Mouse (Mus musculus) pancreas, adult 10 weeks (tissue): ENCODE measurements around the gene Olfr1037. TPM values are rescaled to one million over a fixed set of nuclear protein-coding genes. Genes with fewer than 3 reads are reported as not detected.

Source experiments
- polyA plus RNA-seq: library from polyadenylated mRNA; stranded (reverse); fragments of 350-450 nt; fragmentation: Illumina TruSeq; extraction: RNeasy Lipid Tissue Mini Kit (QIAGEN cat#74804); gene quantifications from one replicate; pipeline ENCODE4 v1.2.3, GENCODE M21; 2015; ENCODE audit warnings: low read depth, low replicate concordance; ENCODE audit not compliant: insufficient read depth

Olfr1037 gene
- not detected for polyA plus RNA-seq

DNA sequence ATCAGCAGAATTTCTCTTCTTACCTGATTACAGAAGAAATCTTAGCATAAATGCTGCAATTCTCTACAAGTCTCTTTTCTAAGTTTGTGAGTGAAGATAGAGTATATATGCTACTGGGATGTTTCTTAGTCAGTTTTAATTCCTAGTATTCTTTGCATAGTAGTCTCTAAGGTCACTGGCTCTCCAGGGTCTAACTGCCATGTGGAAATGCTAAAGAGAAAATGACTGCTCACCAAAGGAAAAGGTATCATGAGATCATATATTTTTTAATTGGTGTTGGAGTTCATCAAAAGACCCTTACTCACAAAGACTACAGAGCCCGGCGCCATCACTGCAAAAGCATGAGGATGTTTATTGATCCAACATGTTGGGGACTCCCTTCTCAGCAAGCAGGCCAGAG lies at the start of gene Olfr1037:
Gene Olfr1037, minus strand, starts transcription at position 101 of the 400 bp plus-strand sequence.

DNA sequence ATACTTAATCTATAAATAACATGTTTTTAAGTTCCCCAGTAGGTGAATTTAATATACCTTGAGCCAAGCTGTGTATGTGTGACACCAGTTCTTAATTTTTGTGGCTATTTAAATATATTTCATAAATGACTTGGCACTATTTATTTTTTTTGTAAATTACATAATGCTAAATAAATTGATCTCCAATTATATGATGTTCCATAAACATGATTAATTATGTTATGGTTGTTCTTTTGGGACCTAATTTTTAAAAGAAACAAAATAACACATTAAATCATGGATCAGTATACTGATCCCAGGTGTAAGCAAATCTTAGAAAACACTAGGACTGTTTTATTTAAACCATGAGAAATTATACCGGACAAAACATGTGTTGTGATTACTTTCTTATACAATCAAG lies 48.6 kb upstream of the Olfr1037 start, which contains the start of gene Olfr1039:
Gene Olfr1039, minus strand, starts transcription at position 101 of the 400 bp plus-strand sequence.

DNA sequence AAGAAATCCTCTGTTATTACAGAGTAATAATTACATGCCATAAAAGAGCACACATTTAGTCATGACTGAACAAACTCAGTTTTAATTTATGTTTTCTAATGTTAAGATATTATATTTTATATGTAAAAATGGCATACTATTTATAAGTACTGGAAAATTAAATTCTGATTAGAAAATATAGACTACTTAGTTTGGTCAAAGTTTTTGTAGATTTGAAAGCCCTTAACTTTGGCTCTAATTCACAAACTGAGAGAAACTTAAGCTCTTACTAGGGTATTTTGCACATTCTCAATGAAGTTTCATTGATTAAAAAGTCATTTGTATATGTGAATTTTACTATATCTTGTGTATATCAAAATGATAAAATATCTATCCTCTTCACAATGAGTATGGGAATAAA lies 13.5 kb downstream of the Olfr1037 start, which contains the start of gene Olfr1036:
Gene Olfr1036, plus strand, starts transcription at position 301 of the 400 bp plus-strand sequence.

DNA sequence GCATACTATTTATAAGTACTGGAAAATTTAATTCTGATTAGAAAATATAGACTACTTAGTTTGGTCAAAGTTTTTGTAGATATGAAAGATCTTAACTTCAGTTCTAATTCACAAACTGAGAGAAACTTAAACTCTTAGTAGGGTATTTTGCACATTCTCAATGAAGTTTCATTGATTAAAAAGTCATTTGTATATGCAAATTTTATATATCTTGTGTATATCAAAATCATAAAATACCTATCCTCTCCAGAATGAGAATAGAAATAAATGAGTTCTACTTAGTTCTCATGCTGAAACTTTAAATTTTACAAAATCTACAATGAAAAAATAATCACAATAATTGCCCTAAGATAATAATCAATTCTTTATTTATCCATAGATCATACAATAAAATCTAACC lies 41.6 kb downstream of the Olfr1037 start, which contains the start of gene Olfr1034:
Gene Olfr1034, plus strand, starts transcription at position 301 of the 400 bp plus-strand sequence.

Other genes starting within 250 kb of the Olfr1037 start
- not detected for gene Olfr1019, start 241.9 kb downstream of the Olfr1037 start, polyA plus RNA-seq
- not detected for gene Olfr1020, start 240.4 kb downstream of the Olfr1037 start, polyA plus RNA-seq
- gene Olfr1022, start 218.8 kb downstream of the Olfr1037 start, polyA plus RNA-seq, result not detected
- not detected for gene Olfr1023, start 201.7 kb downstream of the Olfr1037 start, polyA plus RNA-seq
- gene Olfr1024, start 182.3 kb downstream of the Olfr1037 start, polyA plus RNA-seq, result not detected
- gene Olfr1025-ps1, start 172.2 kb downstream of the Olfr1037 start, polyA plus RNA-seq, result not detected
- not detected for gene Olfr1026, start 165.8 kb downstream of the Olfr1037 start, polyA plus RNA-seq
- gene Olfr1028, start 136.9 kb downstream of the Olfr1037 start, polyA plus RNA-seq, result not detected
- not detected for gene Olfr1029, start 113.5 kb downstream of the Olfr1037 start, polyA plus RNA-seq
- gene Olfr1030, start 108.1 kb downstream of the Olfr1037 start, polyA plus RNA-seq, result not detected
- not detected for gene Olfr1031, start 97.1 kb downstream of the Olfr1037 start, polyA plus RNA-seq
- gene Olfr1032, start 81.8 kb downstream of the Olfr1037 start, polyA plus RNA-seq, result not detected
- gene Olfr1033, start 66.8 kb downstream of the Olfr1037 start, polyA plus RNA-seq, result 0.72 TPM
- 0.17 TPM for gene Olfr1034, start 41.5 kb downstream of the Olfr1037 start, polyA plus RNA-seq
- not detected for gene Olfr1036, start 13.4 kb downstream of the Olfr1037 start, polyA plus RNA-seq
- gene Olfr1039, start 48.5 kb upstream of the Olfr1037 start, polyA plus RNA-seq, result not detected
- not detected for gene Olfr1040, start 59.3 kb upstream of the Olfr1037 start, polyA plus RNA-seq
- gene Olfr1042, start 74.5 kb upstream of the Olfr1037 start, polyA plus RNA-seq, result not detected
- not detected for gene Olfr1043, start 80.1 kb upstream of the Olfr1037 start, polyA plus RNA-seq
- gene Olfr1044, start 90.4 kb upstream of the Olfr1037 start, polyA plus RNA-seq, result not detected
- not detected for gene Olfr52, start 98.3 kb upstream of the Olfr1037 start, polyA plus RNA-seq
- not detected for gene Olfr1045, start 115.6 kb upstream of the Olfr1037 start, polyA plus RNA-seq
- not detected for gene Olfr1046, start 131.9 kb upstream of the Olfr1037 start, polyA plus RNA-seq
- not detected for gene Olfr1047, start 144.0 kb upstream of the Olfr1037 start, polyA plus RNA-seq
- gene Olfr1048, start 152.9 kb upstream of the Olfr1037 start, polyA plus RNA-seq, result not detected
- gene Olfr1049, start 170.9 kb upstream of the Olfr1037 start, polyA plus RNA-seq, result not detected
- gene Olfr1051, start 191.7 kb upstream of the Olfr1037 start, polyA plus RNA-seq, result not detected
- gene Olfr1052, start 205.1 kb upstream of the Olfr1037 start, polyA plus RNA-seq, result not detected
- not detected for gene Olfr1053, start 227.9 kb upstream of the Olfr1037 start, polyA plus RNA-seq
- not detected for gene Olfr1054, start 248.0 kb upstream of the Olfr1037 start, polyA plus RNA-seq